Mouse (Mus musculus): ENCODE results near the gene Aoc3. TPM values are rescaled to one million over a fixed set of nuclear protein-coding genes. Genes with fewer than 3 reads are reported as not detected.
A peak's percentile ranks its signal among the peaks of the same experiment; 100 is the strongest.
"Not testable (repeated sequence)": the region's sequence is repeated elsewhere in the genome, so short reads cannot be mapped to it uniquely, and the experiment has no call there.

Aoc3 gene
- polyA plus RNA-seq, 1 experiment from 2014 or later, result 0.05 TPM

DNA sequence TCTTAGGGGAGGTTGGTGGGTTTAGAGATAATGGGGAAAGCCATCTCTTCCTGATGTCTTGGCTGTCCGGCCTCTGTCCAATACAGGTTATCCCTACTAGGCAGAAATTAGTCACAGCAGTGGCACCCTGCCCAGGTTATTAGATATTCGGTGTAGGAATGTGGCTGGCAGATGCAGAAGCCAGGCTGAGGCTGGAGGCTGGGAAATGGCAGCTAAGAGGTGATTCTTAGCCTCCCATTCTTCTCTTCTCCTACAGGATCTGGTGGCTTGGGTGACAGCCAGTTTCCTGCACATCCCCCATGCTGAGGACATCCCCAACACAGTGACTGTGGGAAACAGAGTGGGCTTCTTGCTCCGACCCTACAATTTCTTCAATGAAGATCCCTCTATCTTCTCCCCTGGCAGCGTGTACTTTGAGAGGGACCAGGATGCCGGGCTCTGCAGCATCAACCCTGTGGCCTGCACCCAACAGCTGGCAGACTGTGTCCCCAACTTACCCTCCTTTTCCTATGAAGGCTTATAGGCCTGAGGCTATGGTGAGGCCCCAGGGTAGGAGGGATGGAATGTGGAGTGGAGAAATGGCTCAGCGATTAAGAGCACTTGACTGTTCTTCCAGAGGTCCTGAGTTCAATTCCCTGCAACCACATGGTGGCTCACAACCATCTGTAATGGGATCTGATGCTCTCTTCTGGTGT is 1.3 kb upstream of the Aoc3 start:
- Histone ChIP-seq H3K36me3 (peaks cover 34% of the 10 kb centered on the region), H3K9ac (no peak overlapping the region), H3K4me1 (peaks cover 7% of the 10 kb centered on the region; the same call in 1 of the 2 replicates), H3K27ac (no peak overlapping the region), H3K4me2 (no peak overlapping the region), H3K4me3 (no peak overlapping the region), H3K27me3 (replicated peaks) (no peaks in the 10 kb centered on the region), H3K9me3 (replicated peaks) (no peaks in the 10 kb centered on the region)
- no peak for ATAC-seq
- WGBS (ENCODE audit: insufficient replicate concordance), result 73% methylated on average over 6 of the region's 6 CpGs

DNA sequence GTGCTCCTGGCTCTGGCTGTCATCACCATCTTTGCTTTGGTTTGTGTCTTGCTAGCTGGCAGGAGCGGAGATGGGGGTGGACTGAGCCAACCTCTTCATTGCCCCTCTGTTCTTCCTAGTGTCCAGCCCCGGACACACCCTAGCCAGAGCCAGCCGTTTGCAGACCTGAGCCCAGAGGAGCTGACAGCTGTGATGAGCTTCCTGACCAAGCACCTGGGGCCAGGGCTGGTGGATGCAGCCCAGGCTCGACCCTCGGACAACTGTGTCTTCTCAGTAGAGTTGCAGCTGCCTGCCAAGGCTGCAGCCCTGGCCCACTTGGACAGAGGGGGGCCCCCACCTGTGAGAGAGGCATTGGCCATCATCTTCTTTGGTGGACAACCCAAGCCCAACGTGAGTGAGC is 556 bp downstream of the Aoc3 start:
- not testable (repeated sequence) for ATAC-seq; H3K9ac ChIP-seq; H3K27ac ChIP-seq; H3K4me2 ChIP-seq; H3K9me3 ChIP-seq (replicated peaks); H3K27me3 ChIP-seq (replicated peaks); H3K4me3 ChIP-seq
- H3K36me3 ChIP-seq, result peaks cover 15% of the 10 kb centered on the region
- WGBS (ENCODE audit: insufficient replicate concordance), result 71% methylated on average over 6 of the region's 6 CpGs
- H3K4me1 ChIP-seq, result peaks cover 14% of the 10 kb centered on the region

DNA sequence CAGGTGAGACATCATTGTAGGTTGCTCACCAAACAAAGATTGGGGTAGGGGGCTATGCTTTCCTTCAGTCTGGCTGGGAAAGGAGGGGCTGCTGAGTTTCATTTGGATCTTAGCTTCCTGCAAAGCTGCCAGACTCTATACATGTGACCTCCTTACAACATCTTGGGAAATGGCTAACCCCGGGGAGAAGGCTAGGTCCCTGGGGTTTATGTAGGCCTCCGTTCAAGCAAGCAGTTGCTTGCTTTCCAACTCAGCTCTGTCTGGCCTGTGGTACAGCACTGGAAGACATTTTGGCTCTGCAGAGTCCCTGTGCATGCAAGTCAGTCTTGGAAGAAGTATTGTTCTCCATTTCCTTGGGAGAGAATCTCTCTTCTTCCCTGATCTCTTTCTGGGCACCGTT is 2.1 kb downstream of the Aoc3 start:
- Histone ChIP-seq H3K9me3 (replicated peaks) (no peaks in the 10 kb centered on the region), H3K36me3 (peaks cover 8% of the 10 kb centered on the region; the same call in 1 of the 2 replicates), H3K27ac (no peak overlapping the region), H3K4me1 (peaks cover 14% of the 10 kb centered on the region), H3K9ac (no peak overlapping the region), H3K4me2 (no peak overlapping the region), H3K27me3 (replicated peaks) (no peaks in the 10 kb centered on the region; the same call in 1 of the 2 replicates), H3K4me3 (no peak overlapping the region)
- ATAC-seq, result no peak
- 72% methylated on average over 3 of the region's 3 CpGs for WGBS (ENCODE audit: insufficient replicate concordance)

DNA sequence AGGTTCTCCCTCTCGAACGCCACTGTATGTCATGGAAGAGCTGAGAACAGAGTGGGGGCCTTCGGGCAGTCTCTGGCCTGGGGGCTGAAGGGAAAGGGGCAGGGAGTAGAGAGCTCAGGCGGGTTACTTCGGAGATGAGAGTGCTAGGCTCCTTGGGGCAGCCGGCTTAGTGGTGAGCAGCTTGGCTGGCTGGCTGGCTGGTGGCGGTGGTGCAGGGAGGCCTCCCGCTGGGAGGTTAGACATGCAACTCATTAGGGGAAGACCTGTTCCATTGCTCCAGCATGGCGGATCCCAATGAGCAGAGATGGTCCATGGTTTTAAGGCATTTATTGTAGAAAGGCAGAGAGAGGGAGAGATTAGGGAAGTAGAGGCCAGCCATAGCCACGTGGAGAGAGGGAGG is 3.6 kb downstream of the Aoc3 start:
- peaks cover 3% of the 10 kb centered on the region; the same call in 1 of the 2 replicates for H3K36me3 ChIP-seq
- ATAC-seq, result no peak
- H3K27me3 ChIP-seq (replicated peaks), result no peaks in the 10 kb centered on the region; the same call in 1 of the 2 replicates
- H3K4me3 ChIP-seq, result no peak overlapping the region
- H3K9ac ChIP-seq, result no peak overlapping the region
- no peak overlapping the region for H3K27ac ChIP-seq
- H3K4me2 ChIP-seq, result no peak overlapping the region
- H3K9me3 ChIP-seq (replicated peaks), result no peaks in the 10 kb centered on the region
- H3K4me1 ChIP-seq, result peaks cover 29% of the 10 kb centered on the region
- 51% methylated on average over 10 of the region's 10 CpGs for WGBS (ENCODE audit: insufficient replicate concordance)

DNA sequence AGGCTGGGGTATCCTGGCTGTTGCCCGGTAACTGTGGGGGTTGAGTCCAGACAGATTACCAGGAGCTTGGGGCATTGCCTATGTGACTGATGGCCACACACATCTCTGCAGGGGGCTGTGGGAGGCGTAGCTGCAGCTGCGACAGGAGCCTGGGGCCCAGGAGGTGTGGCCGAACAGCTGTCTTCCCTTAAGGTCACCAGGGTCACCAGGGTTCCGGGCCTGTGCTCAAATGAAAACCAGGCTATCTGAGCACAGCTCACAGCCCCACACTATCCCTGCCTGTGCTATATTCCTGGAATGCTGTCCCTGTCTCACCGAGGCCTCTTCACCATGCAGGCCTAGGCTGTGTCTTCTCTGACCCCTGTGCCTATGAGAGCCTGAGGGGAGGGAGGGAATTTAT is 4.1 kb downstream of the Aoc3 start:
- peaks cover 31% of the 10 kb centered on the region for H3K4me1 ChIP-seq
- ATAC-seq, result no peak
- H3K9ac ChIP-seq, result 0 out of 2 replicates have a peak overlapping the region, but pooled peaks have one; percentile 19
- WGBS (ENCODE audit: insufficient replicate concordance), result 38% methylated on average over 6 of the region's 6 CpGs
- H3K4me2 ChIP-seq, result no peak overlapping the region
- H3K9me3 ChIP-seq (replicated peaks), result no peaks in the 10 kb centered on the region
- H3K27me3 ChIP-seq (replicated peaks), result no peaks in the 10 kb centered on the region; the same call in 1 of the 2 replicates
- H3K4me3 ChIP-seq, result no peak overlapping the region
- H3K27ac ChIP-seq, result no peak overlapping the region
- no peaks in the 10 kb centered on the region for H3K36me3 ChIP-seq

DNA sequence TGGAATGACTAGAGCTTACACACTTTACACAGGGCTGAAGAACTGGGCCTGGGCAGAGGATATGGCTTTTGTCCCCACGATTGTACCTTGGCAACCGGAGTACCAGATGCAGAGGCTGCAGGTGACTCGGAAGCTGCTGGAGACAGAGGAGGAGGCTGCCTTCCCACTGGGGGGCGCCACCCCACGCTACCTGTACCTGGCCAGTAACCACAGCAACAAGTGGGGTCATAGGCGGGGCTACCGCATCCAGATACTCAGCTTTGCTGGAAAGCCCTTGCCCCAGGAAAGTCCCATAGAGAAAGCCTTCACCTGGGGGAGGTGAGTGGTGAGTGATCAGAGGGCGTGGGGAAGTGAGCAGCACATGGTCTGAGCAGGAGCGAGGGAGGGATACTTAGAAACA is 5.3 kb downstream of the Aoc3 start:
- Histone ChIP-seq H3K4me2 (no peak overlapping the region), H3K36me3 (no peaks in the 10 kb centered on the region), H3K4me3 (no peak overlapping the region), H3K27ac (no peak overlapping the region), H3K9ac (no peak overlapping the region), H3K9me3 (replicated peaks) (no peaks in the 10 kb centered on the region), H3K27me3 (replicated peaks) (no peaks in the 10 kb centered on the region; the same call in 1 of the 2 replicates), H3K4me1 (peaks cover 31% of the 10 kb centered on the region)
- WGBS (ENCODE audit: insufficient replicate concordance), result 74% methylated on average over 9 of the region's 9 CpGs
- ATAC-seq, result no peak

DNA sequence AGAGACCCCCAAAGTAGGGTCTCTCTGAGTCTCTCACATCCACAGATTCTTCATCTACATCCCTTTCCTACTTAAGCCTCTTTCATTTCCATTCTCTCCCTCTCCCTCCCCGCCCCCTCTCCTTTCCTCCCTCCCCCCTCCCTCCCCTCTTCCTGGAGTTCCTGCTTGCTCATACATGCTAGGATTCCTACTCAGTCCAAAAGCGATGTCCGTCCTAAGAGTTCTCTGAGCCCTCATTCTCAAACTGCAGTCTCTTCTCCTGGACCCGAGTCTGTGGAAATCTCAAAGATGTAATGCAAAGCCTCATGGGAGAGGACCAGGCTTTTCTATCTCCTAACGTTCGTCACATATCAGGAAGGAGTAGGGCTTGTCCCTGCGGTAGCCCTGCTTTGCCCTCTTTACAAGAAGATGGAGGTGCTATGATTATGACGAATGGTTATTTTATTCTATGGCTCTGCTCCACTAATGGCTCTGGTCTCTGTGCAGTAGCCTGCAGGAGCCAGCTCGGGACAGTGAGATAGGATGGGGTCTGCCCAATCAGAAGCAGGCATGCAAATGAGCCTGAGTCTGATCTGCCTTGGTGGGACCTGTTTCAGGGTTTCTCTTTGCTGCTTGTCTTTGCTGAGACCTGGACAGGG is 7.8 kb downstream of the Aoc3 start:
- Histone ChIP-seq H3K4me1 (peaks cover 31% of the 10 kb centered on the region), H3K27ac (0 out of 2 replicates have a peak overlapping the region, but pooled peaks have one; percentile 18), H3K4me3 (peak overlapping the region; percentile 4; the same call in 1 of the 2 replicates), H3K27me3 (replicated peaks) (no peaks in the 10 kb centered on the region; the same call in 1 of the 2 replicates), H3K9ac (no peak overlapping the region), H3K9me3 (replicated peaks) (no peaks in the 10 kb centered on the region), H3K36me3 (no peaks in the 10 kb centered on the region), H3K4me2 (peak overlapping the region; percentile 48)
- 2% methylated on average over 9 of the region's 9 CpGs for WGBS (ENCODE audit: insufficient replicate concordance)
- peak; percentile 88 for ATAC-seq

DNA sequence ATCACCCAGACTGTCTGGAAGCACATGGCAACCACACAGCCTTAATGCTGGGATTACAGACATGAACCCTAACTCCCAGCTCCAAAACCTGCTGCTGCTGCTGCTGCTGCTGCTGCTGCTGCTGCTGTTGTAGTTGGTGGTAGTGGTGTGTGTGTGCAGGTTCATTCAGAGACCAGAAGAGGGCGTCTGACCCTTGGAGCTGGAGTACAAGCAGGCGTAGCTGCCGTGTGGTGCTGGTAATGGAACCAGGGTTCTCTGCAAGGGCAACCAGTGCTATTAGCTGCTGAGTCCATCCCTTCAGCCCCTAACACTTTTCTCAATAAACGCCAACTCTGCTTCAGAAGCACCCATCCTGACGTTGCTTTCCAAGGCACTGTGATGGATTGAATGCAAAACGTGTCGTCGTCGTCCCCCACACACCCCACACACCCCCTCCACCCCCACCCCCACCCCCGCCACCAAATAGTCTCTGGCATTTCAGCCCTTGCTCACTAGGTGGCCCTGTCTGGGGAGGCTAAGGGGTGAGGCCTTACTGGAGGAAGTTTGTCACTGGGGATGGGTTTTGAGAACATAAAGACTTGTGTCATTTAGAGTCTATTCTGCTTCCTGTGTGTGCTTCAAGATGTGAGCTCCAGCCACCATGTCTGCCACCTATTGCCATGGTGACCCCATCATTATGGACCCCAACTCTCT is 16.8 kb downstream of the Aoc3 start:
- Histone ChIP-seq H3K27ac (no peak overlapping the region), H3K4me3 (no peak overlapping the region), H3K36me3 (no peaks in the 10 kb centered on the region), H3K9me3 (replicated peaks) (no peaks in the 10 kb centered on the region), H3K4me2 (no peak overlapping the region), H3K9ac (no peak overlapping the region), H3K4me1 (no peaks in the 10 kb centered on the region), H3K27me3 (replicated peaks) (peaks cover 14% of the 10 kb centered on the region)
- no peak for ATAC-seq
- 52% methylated on average over 10 of the region's 10 CpGs for WGBS (ENCODE audit: insufficient replicate concordance)

DNA sequence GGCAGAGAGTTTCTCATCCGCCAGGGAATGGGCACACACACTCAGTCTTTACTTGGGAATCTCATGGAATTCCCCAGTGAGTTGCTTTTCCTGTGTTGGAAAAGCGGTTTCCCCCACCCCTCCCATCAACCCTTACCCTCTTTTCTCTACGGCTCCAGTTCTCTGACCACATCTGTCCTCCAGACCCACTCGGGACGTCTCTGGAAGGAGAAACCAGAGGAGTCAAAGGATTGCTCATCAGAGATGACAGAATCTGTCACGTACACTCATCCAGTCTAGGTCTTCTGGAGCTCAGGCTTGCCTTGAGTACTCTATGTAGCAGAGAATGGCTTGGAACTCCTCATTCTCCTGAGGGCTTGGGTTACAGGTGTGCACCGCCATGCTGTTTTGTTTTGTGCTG is 18.4 kb downstream of the Aoc3 start:
- Histone ChIP-seq H3K27me3 (replicated peaks) (peaks cover 21% of the 10 kb centered on the region), H3K4me2 (no peak overlapping the region), H3K9ac (no peak overlapping the region), H3K27ac (no peak overlapping the region), H3K4me3 (no peak overlapping the region), H3K9me3 (replicated peaks) (no peaks in the 10 kb centered on the region), H3K36me3 (no peaks in the 10 kb centered on the region), H3K4me1 (no peaks in the 10 kb centered on the region)
- ATAC-seq, result no peak
- WGBS (ENCODE audit: insufficient replicate concordance), result 57% methylated on average over 7 of the region's 7 CpGs

DNA sequence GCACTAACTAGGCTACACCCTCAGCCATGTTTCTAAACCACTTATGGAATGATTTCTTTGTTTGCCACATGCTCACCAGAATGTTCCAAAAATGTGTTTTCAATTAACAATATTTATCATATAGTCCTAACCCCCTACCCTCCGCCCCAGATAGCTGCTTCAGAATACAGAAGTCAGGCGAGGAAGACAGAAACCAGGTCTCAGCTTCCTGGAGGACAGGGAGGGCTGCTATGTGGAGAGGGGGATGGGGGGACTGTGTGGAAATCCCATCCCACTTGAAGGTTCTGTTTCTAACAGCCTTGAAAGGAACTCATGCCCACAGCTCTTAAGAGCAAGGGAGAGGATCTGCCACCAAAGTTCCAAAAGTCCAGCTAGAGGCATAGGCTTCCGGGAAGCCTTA is 18.8 kb downstream of the Aoc3 start:
- ATAC-seq, result no peak

DNA sequence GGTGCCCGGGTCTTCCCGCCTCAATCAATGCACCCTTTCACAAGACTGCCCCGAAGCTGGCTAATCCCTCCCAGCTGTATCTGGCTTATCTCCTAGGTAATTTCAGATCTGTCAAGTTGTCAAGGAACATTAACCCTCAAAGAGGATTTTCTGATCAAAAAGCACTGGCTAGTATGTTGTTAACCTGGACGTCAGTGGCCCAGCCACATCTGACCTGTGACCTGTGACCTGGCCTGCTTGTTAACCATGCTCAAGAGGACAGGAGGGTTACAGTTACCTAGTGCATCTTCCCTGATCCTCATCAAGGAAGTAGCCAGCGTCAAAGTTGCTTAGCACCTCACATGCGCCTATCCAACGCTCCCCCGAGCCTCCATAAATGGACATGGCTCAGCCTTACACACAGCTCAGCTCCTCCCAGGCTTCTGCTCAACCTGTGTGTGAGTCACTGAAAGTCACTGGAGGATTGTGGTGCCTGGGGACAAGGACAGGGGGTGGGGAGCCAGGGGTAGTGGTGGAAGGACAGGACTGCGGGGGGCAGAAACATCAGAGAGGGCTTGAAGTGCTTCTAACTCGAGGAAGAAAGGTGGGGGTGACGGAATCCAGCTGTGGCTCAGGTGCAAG is 20.8 kb downstream of the Aoc3 start:
- Histone ChIP-seq H3K27ac (no peak overlapping the region), H3K4me2 (no peak overlapping the region), H3K36me3 (no peaks in the 10 kb centered on the region), H3K9me3 (replicated peaks) (no peaks in the 10 kb centered on the region), H3K4me3 (no peak overlapping the region), H3K9ac (no peak overlapping the region), H3K4me1 (0 out of 2 replicates have a peak, but pooled peaks cover 4% of the 10 kb centered on the region), H3K27me3 (replicated peaks) (peaks cover 21% of the 10 kb centered on the region)
- 54% methylated on average over 11 of the region's 11 CpGs for WGBS (ENCODE audit: insufficient replicate concordance)
- no peak for ATAC-seq

More for the DNA sequence above, 18.8 kb downstream of the Aoc3 start:
- H3K9ac ChIP-seq, result no peak overlapping the region
- no peak overlapping the region for H3K4me3 ChIP-seq
- no peaks in the 10 kb centered on the region for H3K36me3 ChIP-seq
- no peak overlapping the region for H3K27ac ChIP-seq
- H3K27me3 ChIP-seq (replicated peaks), result peaks cover 21% of the 10 kb centered on the region
- H3K4me2 ChIP-seq, result no peak overlapping the region
- WGBS (ENCODE audit: insufficient replicate concordance), result 54% methylated on average over 3 of the region's 3 CpGs
- H3K9me3 ChIP-seq (replicated peaks), result no peaks in the 10 kb centered on the region
- H3K4me1 ChIP-seq, result 0 out of 2 replicates have a peak, but pooled peaks cover 3% of the 10 kb centered on the region

Measured in liver, embryonic 12.5 days (tissue).